Mouse (Mus musculus) neural tube, embryonic 14.5 days (tissue): ENCODE measurements around the gene Fnbp1. TPM values are rescaled to one million over a fixed set of nuclear protein-coding genes. Genes with fewer than 3 reads are reported as not detected.
A peak's percentile ranks its signal among the peaks of the same experiment; 100 is the strongest.

ENCODE experiments used
- ATAC-seq: fragments of 200-750 bp; cut with Nextera tagmentation; 2 replicates; pipeline ENCODE4 v1.8.0; 2017; ENCODE audit warnings: low read depth, mild to moderate bottlenecking, moderate TSS enrichment, moderate library complexity
- H3K27ac ChIP-seq: fragments of 300-500 bp; sonication (generic); 2 replicates; pipeline ENCODE4 v1.5.1; 2014; ENCODE audit warnings: low read depth, mild to moderate bottlenecking, control low read depth, low read length, moderate library complexity, mixed read lengths
- H3K27me3 ChIP-seq: fragments of 300-500 bp; sonication (generic); 2 replicates; pipeline ENCODE4 v1.6.1; 2014; ENCODE audit warnings: low read length; ENCODE audit not compliant: control insufficient read depth, insufficient read depth
- H3K36me3 ChIP-seq: fragments of 300-500 bp; sonication (generic); 2 replicates; pipeline ENCODE4 v1.6.1; 2014; ENCODE audit warnings: low read length, mixed read lengths; ENCODE audit not compliant: control insufficient read depth, insufficient read depth
- H3K4me1 ChIP-seq: fragments of 300-500 bp; sonication (generic); 2 replicates; pipeline ENCODE4 v1.6.1; 2014; ENCODE audit warnings: low read length; ENCODE audit not compliant: control insufficient read depth, insufficient read depth
- H3K4me2 ChIP-seq: fragments of 300-500 bp; sonication (generic); 2 replicates; pipeline ENCODE4 v1.6.1; 2014; ENCODE audit warnings: mild to moderate bottlenecking, low read depth, low read length, control low read depth
- H3K4me3 ChIP-seq: fragments of 300-500 bp; sonication (generic); 2 replicates; pipeline ENCODE4 v1.5.1; 2014; ENCODE audit warnings: low read depth, low read length, control low read depth, mixed read lengths
- H3K9ac ChIP-seq: fragments of 300-500 bp; sonication (generic); replicated peaks from 2 replicates; pipeline ENCODE4 v1.6.1; 2014; ENCODE audit warnings: low read depth, mild to moderate bottlenecking, control low read depth, low read length, mixed read lengths
- H3K9me3 ChIP-seq: fragments of 300-500 bp; sonication (generic); 2 replicates; pipeline ENCODE4 v1.6.1; 2016; ENCODE audit warnings: low read length; ENCODE audit not compliant: control insufficient read depth
- WGBS: fragments of 180-500 bp; shearing (Covaris S2); extraction: QIAGEN DNeasy Blood & Tissue Kit; methylation state at CpG from one replicate; pipeline ENCODE4 v1.1.7; 2014; 5-methylcytosine and 5-hydroxymethylcytosine counted together
- polyA plus RNA-seq: library from polyadenylated mRNA; unstranded; fragments of >200 nt; fragmentation: Nextera tagmentation; extraction: Ambion mirVana; gene quantifications from 2 replicates; pipeline ENCODE4 v1.2.1, GENCODE M21; 2014

Gene Fnbp1
- polyA plus RNA-seq, 1 experiment from 2014 or later = 33.3 TPM

DNA sequence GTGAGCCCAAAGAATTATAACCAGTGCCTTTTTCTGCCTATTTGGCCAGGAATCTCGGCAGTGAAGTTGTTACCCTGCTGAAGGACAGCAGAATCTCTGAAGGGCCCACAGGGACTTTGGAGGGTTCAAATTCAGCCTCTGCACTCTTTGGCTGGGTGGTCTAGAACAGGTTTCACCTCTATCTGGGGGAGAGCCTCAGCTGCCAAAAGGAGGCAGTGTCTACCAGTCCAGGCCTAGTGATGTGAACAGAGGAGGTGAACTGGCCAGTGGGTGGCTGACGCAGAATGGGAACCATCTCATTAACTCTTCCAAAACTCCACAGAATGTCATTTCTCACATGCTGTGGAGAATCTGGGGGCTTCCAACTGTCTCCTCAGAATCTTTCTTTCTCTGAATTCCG lies 697 bp upstream of the Fnbp1 start:
- Histone ChIP-seq H3K27ac (no peak overlapping the region), H3K4me3 (peak overlapping the region; percentile 86; the same call in 1 of the 2 replicates), H3K4me1 (peaks cover 11% of the 10 kb centered on the region; the same call in 1 of the 2 replicates), H3K4me2 (peak overlapping the region; percentile 90), H3K9me3 (no peaks in the 10 kb centered on the region), H3K36me3 (peaks cover 5% of the 10 kb centered on the region; the same call in 1 of the 2 replicates), H3K27me3 (no peaks in the 10 kb centered on the region), H3K9ac (no peak overlapping the region; the same call in 1 of the 2 replicates)
- 28% methylated on average over 3 of the region's 3 CpGs for WGBS
- no peak for ATAC-seq

- WGBS = under 1% methylated on average over 71 of the region's 78 CpGs
- ATAC-seq = peak; percentile 75
- Histone ChIP-seq H3K4me2 (peak overlapping the region; percentile 90), H3K4me3 (peak overlapping the region; percentile 86), H3K27me3 (no peaks in the 10 kb centered on the region), H3K27ac (peak overlapping the region; percentile 85), H3K9ac (peak overlapping the region; percentile 90), H3K9me3 (no peaks in the 10 kb centered on the region), H3K4me1 (peaks cover 11% of the 10 kb centered on the region; the same call in 1 of the 2 replicates), H3K36me3 (peaks cover 2% of the 10 kb centered on the region; the same call in 1 of the 2 replicates)
Measured at GRCm38 (mm10) chr2:31141074-31141866, 538 bp downstream of the Fnbp1 start.

- Histone ChIP-seq H3K4me3 (peak overlapping the region; percentile 86), H3K9ac (peak overlapping the region; percentile 90), H3K27ac (0 out of 2 replicates have a peak overlapping the region, but pooled peaks have one; percentile 22), H3K9me3 (no peaks in the 10 kb centered on the region), H3K4me2 (peak overlapping the region; percentile 90), H3K36me3 (no peaks in the 10 kb centered on the region), H3K27me3 (no peaks in the 10 kb centered on the region), H3K4me1 (peaks cover 11% of the 10 kb centered on the region; the same call in 1 of the 2 replicates)
- ATAC-seq = 0 out of 2 replicates have a peak, but pooled peaks have one; percentile 10
- WGBS = 4% methylated on average over 10 of the region's 10 CpGs
Measured at GRCm38 (mm10) chr2:31140772-31141073, 1.1 kb downstream of the Fnbp1 start.

DNA sequence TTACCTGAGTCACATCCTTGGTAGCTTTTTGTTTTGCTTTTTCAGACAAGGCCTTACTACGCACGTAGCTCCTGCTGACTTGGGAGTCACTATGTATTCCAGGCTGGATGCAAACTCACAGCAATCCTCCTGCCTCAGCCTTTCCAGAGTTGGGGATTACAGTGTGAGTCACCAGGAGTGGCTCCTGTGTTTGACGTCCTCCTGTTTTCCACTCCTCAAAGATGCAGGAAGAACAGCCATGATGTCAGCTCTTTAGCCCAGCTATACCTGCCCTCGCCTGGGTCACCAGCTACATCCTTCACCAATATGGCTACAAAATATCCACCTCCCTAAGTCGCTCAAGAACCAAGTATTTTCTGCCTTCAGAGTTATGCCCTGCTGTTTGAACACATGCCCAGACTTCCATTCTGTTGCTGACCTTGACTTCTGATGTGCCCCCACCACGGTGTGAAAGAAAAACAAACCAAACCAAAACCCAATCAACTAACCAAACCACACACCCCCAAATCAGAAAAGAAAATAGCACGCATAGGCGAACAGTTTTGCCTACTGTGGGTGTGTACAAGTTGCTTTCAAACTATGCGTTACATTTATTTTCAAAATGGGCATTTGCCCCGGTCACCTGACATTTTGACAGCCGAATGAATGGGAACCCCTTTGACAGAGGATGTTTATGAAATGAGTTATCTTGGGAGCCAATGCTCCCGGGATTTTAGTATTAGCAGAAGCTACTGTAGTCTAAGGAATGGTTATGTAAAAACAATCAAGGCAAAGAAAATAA lies 1.6 kb downstream of the Fnbp1 start:
- H3K27me3 ChIP-seq = no peaks in the 10 kb centered on the region
- H3K4me1 ChIP-seq = peaks cover 11% of the 10 kb centered on the region; the same call in 1 of the 2 replicates
- WGBS = 83% methylated on average over 12 of the region's 12 CpGs
- no peaks in the 10 kb centered on the region for H3K9me3 ChIP-seq
- H3K27ac ChIP-seq = no peak overlapping the region
- peak overlapping the region; percentile 90 for H3K9ac ChIP-seq
- H3K4me3 ChIP-seq = peak overlapping the region; percentile 86
- ATAC-seq = no peak
- H3K4me2 ChIP-seq = peak overlapping the region; percentile 90
- no peaks in the 10 kb centered on the region for H3K36me3 ChIP-seq

DNA sequence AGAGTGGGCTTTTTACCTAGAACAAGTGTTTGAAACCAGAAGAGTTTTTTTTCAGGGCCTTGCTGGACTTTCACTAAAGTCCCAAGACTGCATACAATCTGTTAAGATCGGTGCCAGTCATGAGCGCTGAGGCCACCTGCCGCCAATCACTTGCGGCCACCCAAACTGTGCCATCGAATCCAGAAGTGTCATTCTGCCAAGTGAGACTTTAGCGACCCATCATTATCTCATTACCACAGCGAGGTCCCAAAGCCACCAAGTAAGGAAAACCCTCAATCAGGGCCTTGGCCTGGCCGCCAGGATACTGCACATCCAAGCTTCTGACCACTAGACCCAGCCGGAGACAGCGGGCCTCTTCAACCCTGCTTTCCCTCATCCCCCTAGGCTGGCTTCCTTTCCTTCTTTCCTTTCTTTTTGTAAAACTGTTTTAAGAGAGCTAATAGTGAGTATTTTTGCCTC lies 2.6 kb downstream of the Fnbp1 start:
- WGBS = 82% methylated on average over 10 of the region's 10 CpGs
- no peaks in the 10 kb centered on the region for H3K9me3 ChIP-seq
- no peak overlapping the region for H3K4me2 ChIP-seq
- no peak overlapping the region for H3K27ac ChIP-seq
- H3K4me1 ChIP-seq = peaks cover 11% of the 10 kb centered on the region; the same call in 1 of the 2 replicates
- H3K4me3 ChIP-seq = no peak overlapping the region
- H3K36me3 ChIP-seq = no peaks in the 10 kb centered on the region
- H3K9ac ChIP-seq = no peak overlapping the region
- H3K27me3 ChIP-seq = no peaks in the 10 kb centered on the region
- no peak for ATAC-seq

DNA sequence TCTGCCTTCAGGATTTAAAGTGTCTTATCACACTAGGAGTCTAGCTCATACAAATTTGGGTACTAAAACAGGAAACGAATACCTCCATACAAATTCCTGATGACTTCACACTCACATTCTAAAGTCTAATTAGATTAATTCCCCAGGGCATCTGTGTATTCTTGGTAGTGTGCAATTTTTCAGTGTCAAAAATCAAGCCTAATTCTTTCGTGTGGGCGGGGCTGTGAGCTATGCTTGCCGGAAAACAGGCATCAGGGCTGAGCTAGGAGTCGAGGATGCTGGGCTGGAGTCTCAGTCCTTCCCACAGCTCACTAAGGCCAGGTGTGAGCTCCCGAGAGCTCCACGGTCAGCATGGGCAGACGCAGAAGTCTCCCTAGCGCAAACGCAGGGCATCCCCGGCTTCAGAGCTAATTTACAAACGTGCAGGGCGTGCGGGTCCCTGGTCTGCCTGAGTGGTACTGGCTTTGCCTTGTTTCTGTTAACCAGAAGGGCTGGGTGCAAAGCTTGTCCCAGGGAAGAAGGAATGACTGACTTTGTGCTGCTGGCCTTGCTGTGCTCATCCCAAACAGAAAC lies 4.7 kb downstream of the Fnbp1 start:
- peaks cover 15% of the 10 kb centered on the region; the same call in 1 of the 2 replicates for H3K4me1 ChIP-seq
- H3K4me2 ChIP-seq = no peak overlapping the region
- no peaks in the 10 kb centered on the region for H3K27me3 ChIP-seq
- no peak overlapping the region for H3K9ac ChIP-seq
- 70% methylated on average over 14 of the region's 14 CpGs for WGBS
- H3K27ac ChIP-seq = no peak overlapping the region
- no peaks in the 10 kb centered on the region for H3K9me3 ChIP-seq
- H3K36me3 ChIP-seq = no peaks in the 10 kb centered on the region
- no peak for ATAC-seq
- H3K4me3 ChIP-seq = no peak overlapping the region

DNA sequence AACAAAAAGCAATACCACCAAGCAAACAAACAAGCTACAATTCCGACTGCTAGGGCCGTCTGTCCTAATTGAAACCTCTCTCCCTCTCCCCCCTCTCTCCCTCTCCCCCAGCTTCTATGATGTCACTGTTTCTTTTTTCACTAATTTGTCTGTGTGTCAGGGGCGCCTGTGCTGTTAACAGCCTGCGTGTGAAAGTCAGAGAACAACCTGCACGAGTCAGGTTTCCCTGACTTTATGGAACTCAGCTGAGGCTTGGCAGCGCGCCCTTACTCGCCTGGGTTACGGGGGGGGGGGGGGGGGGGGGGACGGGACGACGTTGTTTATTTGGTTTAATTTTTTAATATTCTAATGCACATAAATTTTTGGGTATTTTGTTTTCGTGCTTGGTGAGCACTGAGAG lies 5.5 kb downstream of the Fnbp1 start:
- Histone ChIP-seq H3K36me3 (no peaks in the 10 kb centered on the region), H3K27me3 (no peaks in the 10 kb centered on the region), H3K4me3 (no peak overlapping the region), H3K4me1 (peaks cover 15% of the 10 kb centered on the region; the same call in 1 of the 2 replicates), H3K4me2 (no peak overlapping the region), H3K9me3 (no peaks in the 10 kb centered on the region), H3K27ac (no peak overlapping the region), H3K9ac (no peak overlapping the region)
- 61% methylated on average over 13 of the region's 13 CpGs for WGBS
- ATAC-seq = no peak

GRCm38 (mm10) chr2:31135512-31135931 lies 6.3 kb downstream of the Fnbp1 start:
- 74% methylated on average over 13 of the region's 13 CpGs for WGBS
- no peak overlapping the region for H3K4me2 ChIP-seq
- H3K27ac ChIP-seq = no peak overlapping the region
- H3K9ac ChIP-seq = no peak overlapping the region
- H3K4me1 ChIP-seq = peaks cover 10% of the 10 kb centered on the region; the same call in 1 of the 2 replicates
- no peaks in the 10 kb centered on the region for H3K27me3 ChIP-seq
- H3K9me3 ChIP-seq = no peaks in the 10 kb centered on the region
- H3K36me3 ChIP-seq = no peaks in the 10 kb centered on the region
- no peak overlapping the region for H3K4me3 ChIP-seq
- no peak for ATAC-seq
